Mouse (Mus musculus): ENCODE measurements around the gene Srcin1.

The Srcin1 gene

DNA sequence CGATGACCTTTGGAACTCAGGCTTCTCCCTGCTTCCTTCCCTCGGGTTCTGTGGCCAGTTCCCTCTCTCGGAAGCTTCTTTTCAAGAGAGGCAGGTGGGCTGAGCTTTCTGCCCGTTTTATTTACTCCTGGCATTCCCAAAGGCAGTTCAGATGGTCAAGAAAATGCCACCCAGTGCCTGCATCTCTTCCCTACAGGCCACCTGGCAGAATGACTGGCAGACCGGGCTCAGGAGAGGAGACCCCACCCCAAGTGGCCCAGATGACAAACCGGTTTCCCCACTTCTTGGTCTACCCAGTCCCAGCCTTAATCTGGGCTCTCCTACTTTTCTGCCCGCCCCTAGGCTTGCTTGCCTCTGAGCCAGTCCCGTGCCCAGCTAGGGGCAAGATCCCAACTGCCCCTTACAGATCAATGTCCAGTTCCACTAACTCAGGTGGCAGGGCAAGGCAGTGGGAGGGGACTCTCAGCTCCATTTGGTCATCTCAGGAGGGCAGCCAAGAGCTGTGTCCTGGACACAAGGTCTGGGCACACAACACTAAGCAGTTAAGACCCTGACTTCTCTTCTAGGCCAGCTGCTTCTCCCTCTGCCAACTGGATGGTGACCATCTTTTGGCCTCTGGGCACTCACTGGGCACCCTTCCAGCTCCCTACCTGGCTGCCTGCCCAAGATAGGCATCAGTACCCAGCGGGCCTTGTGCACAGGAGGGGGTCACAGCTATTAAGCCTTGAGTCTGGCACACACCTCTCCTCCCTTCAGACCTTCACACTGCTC, at the start of gene Srcin1:
Gene Srcin1, minus strand, starts transcription at position 51 of the 771 bp plus-strand sequence.
- no peak for DNase-seq (ENCODE audit: low read depth, low spot score)

- DNase-seq (ENCODE audit: low read depth, low spot score), result no peak
Measured at GRCm38 (mm10) chr11:97625551-97625950, 49.6 kb upstream of the Srcin1 start.

DNA sequence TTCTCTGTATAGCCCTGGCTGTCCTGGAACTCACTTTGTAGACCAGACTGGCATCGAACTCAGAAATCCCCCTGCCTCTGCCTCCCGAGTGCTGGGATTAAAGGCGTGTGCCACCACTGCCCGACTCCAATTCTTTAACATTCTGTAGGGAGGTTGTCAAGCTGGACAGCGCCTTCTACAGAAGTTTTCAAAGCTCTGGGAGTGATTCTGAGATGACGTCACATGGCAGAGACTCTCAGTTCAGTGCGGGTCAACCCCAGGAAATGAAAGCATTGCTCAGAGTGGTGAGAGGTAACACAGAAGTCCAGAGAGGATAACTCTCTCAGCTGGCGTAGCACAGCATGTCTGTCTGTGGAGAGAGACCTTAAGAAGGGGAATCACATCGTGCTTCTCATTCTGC, 47.2 kb upstream of the Srcin1 start:
- DNase-seq (ENCODE audit: low read depth, low spot score), result no peak

GRCm38 (mm10) chr11:97622440-97622839, 46.5 kb upstream of the Srcin1 start:
- DNase-seq (ENCODE audit: low read depth, low spot score), result peak; percentile 43

- DNase-seq (ENCODE audit: low read depth, low spot score), result peak; percentile 22
Measured at GRCm38 (mm10) chr11:97619391-97619795, 43.4 kb upstream of the Srcin1 start.

GRCm38 (mm10) chr11:97618368-97618767, 42.4 kb upstream of the Srcin1 start:
- no peak for DNase-seq (ENCODE audit: low read depth, low spot score)

- DNase-seq (ENCODE audit: low read depth, low spot score), result no peak
Measured at GRCm38 (mm10) chr11:97615276-97615675, 39.3 kb upstream of the Srcin1 start.

- no peak for DNase-seq (ENCODE audit: low read depth, low spot score)
Measured at GRCm38 (mm10) chr11:97611076-97611475, 35.1 kb upstream of the Srcin1 start.

DNA sequence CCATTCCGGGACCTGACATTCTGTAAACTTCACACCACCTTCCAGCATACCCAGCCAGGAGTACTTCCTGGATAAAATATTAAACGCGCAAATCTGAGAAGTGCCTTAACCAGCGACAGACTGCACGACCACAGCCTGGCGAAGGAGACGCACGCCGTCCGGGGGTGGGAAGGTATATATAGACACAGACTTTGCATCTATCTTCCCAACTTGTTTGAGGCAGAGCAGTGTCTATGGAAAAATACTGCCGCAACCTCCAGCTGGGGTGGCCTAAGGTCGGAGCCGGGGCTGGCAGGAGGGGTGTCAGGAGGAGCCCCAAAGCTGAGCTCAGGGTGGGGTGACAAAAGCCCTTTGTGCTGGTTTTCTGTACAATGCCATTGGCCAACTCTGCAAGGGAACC, 33.8 kb upstream of the Srcin1 start:
- no peak for DNase-seq (ENCODE audit: low read depth, low spot score)

- DNase-seq (ENCODE audit: low read depth, low spot score), result no peak
Measured at GRCm38 (mm10) chr11:97608933-97609332, 32.9 kb upstream of the Srcin1 start.

- DNase-seq (ENCODE audit: low read depth, low spot score), result no peak
Measured at GRCm38 (mm10) chr11:97607056-97607725, 31.2 kb upstream of the Srcin1 start.

- DNase-seq (ENCODE audit: low read depth, low spot score), result no peak
Measured at GRCm38 (mm10) chr11:97603891-97604290, 27.9 kb upstream of the Srcin1 start.

- no peak for DNase-seq (ENCODE audit: low read depth, low spot score)
Measured at GRCm38 (mm10) chr11:97602223-97602622, 26.2 kb upstream of the Srcin1 start.

DNA sequence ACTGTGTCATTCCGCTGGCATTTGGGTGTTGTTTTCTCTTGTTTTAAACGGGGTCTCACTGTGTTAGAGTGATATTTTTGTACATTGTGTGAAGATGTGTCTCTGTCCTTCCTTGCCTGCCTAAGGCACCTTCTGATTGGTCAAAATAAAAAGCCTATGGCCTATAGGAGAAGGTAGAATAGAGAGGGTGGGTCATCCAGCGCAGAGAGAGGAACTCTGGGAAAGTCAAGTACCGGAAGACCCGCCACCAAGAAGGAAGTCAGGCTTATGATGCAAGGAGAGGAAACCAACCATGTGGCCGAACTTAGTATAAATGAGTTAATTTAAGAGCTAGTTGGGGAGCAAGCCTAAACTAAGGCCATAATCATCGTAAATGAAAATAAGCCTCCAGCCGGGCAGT, 23.1 kb upstream of the Srcin1 start:
- no peak for DNase-seq (ENCODE audit: low read depth, low spot score)

- DNase-seq (ENCODE audit: low read depth, low spot score), result no peak
Measured at GRCm38 (mm10) chr11:97597945-97598691, 22.1 kb upstream of the Srcin1 start.

DNA sequence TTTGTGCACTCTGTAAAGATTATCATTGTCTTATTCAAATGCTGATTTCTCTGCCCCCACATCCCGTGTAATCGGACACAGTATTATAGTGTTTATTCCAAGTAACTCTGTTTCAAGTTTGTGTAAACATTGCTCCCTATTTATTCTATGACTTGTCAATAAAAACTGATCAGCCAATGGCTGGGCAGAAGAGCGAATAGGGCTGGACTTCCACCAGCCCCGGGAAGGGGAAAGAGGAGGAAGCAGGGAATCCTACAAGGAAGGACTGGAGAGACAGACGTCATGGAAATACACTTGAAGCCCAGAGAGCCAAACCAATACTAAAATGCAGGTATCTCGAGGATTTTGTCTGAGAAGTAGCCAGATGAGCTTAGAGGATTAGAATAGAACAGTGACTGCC, 18.1 kb upstream of the Srcin1 start:
- no peak for DNase-seq (ENCODE audit: low read depth, low spot score)

DNA sequence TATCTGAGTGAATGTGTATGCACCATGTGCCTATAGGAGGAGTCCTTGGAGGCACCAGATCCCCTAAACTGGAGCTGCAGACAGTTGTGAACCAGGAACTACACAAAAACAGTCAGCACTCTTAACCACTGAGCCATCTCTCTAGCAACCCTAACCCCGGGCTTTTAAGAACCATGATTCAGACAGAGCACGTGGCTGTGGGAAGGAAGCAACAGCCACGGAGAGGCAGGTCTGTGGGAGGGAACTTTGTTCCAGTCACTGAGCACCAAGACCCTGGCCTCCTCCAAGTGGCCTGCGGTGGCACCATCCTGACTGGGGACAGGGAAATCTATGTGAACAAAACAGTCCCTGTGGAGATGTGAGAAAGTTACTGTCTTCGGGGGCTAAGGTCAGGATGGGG, 15.9 kb upstream of the Srcin1 start:
- DNase-seq (ENCODE audit: low read depth, low spot score), result no peak

DNA sequence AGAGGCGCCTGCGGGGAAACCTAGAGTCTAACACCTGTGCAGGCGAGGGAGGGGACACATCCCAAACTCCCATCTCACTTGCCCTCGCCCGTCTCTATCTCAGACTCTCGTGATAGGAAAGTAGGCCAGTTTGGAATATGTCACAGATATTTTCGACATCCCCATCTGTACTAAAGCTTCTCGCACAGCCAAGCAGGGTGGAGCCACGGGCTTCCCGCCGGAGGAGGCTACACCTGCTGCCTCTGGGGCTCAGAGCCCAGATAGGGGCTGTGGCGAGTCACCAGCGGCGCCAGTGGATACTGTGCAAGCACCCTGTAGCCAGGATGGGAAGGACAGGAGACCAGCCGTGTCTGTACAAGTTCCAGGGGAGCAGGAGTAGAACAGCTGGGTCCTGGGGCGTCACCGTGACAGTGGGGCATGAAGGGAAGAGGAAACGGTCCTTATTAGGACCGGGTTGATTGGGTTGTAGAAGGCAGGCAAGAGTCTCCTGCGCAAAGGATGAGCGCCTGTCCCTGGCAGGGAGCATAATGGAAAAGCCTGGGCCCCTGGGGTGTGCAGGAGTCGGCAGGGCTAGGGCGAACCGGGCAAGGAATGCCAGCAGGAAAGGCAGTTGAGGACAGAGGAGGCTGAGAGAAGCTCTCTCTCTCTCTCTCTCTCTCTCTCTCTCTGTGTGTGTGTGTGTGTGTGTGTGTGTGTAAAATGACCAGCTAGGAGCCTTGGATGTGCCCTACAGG, 14.4 kb upstream of the Srcin1 start:
- no peak for DNase-seq (ENCODE audit: low read depth, low spot score)

DNA sequence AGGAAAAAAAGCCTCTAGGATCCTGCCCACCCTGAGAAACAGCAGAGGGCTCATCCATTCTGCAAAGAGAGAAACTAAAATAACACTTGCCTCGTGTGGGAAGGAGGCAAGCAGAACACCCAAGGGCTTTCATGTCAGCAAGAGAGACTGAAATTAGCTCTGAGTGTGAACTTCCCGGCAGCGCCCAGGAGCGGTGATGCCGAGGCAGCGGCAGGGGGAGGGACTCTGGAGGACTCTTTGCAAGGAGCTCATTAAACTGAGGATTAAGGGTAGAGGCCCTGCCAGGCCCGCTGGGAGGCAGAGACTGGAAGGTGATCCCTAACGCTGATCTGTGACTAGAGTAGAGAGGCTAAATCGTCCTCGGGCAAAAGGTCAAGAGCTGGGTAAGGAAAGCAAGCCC, 13.2 kb upstream of the Srcin1 start:
- no peak for DNase-seq (ENCODE audit: low read depth, low spot score)

GRCm38 (mm10) chr11:97585932-97586331, 9.9 kb upstream of the Srcin1 start:
- no peak for DNase-seq (ENCODE audit: low read depth, low spot score)

DNA sequence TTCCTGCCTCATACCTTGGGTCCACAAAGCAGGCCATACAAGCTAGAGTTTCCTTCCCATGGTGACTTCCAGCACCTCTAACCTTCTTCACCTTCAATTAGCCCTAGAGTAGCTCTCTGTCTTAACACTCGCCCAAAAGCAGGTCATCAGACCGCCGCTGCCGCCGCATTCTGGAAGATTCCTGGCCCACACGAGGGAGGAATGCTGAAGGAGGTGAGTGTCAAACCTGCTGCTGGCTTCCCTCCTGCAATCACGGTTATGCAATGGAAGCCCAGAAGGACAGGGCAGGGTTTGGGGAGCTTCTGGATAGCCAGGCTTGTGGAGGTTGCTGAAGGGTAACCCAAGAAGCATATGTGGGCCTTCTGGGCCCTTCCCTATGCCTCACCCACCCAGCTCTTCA, 8.5 kb upstream of the Srcin1 start:
- no peak for DNase-seq (ENCODE audit: low read depth, low spot score)

Data from brain, embryonic 18.5 days (tissue).